Mouse (Mus musculus) myocyte (in vitro differentiated cells): ENCODE measurements around the gene Arl4d.

Experiments
- CEBPB ChIP-seq: IDR thresholded peaks from 2 replicates; pipeline ENCODE4 v1.6.1; 2011; ENCODE audit warnings: mild to moderate bottlenecking, moderate library complexity; ENCODE audit not compliant: poor library complexity, insufficient read depth, severe bottlenecking
- E2F4 ChIP-seq: IDR thresholded peaks from one replicate; pipeline ENCODE4 v1.6.1; 2011; ENCODE audit warnings: mild to moderate bottlenecking, control low read depth, moderate library complexity; ENCODE audit not compliant: insufficient read depth
- MAX ChIP-seq: IDR thresholded peaks from one replicate; pipeline ENCODE4 v1.6.1; 2011; ENCODE audit warnings: low read depth, mild to moderate bottlenecking, control low read depth
- MYOD1 ChIP-seq, 3 experiments: IDR thresholded peaks; one replicate each; pipeline ENCODE4 v1.6.1; 2011; ENCODE audit warnings: control low read depth in 2 of 3, low read depth in 2 of 3, mild to moderate bottlenecking in 2 of 3, moderate library complexity in 1 of 3; ENCODE audit not compliant: insufficient read length in 2 of 3, control insufficient read depth in 1 of 3
- MYOG ChIP-seq, 3 experiments: IDR thresholded peaks; one replicate each; pipeline ENCODE4 v1.6.1; 2011; ENCODE audit warnings: control low read depth in 2 of 3, low read depth in 2 of 3, mild to moderate bottlenecking in 2 of 3; ENCODE audit not compliant: insufficient read length in 2 of 3, control insufficient read depth in 1 of 3, insufficient read depth in 1 of 3
- POLR2A ChIP-seq: IDR thresholded peaks from one replicate; pipeline ENCODE4 v1.6.1; 2011; ENCODE audit warnings: low read depth, mild to moderate bottlenecking, control low read depth, moderate library complexity; ENCODE audit not compliant: insufficient read length
- POLR2AphosphoS2 ChIP-seq: IDR thresholded peaks from one replicate; pipeline ENCODE4 v1.6.1; 2011; ENCODE audit warnings: low read depth, control low read depth; ENCODE audit not compliant: insufficient read length
- REST ChIP-seq: IDR thresholded peaks from one replicate; pipeline ENCODE4 v1.6.1; 2011; ENCODE audit warnings: mild to moderate bottlenecking, control low read depth, moderate library complexity; ENCODE audit not compliant: insufficient read depth, insufficient read length
- SRF ChIP-seq: IDR thresholded peaks from one replicate; pipeline ENCODE4 v1.6.1; 2011; ENCODE audit warnings: low read depth; ENCODE audit not compliant: control insufficient read depth, insufficient read length
- TCF12 ChIP-seq: IDR thresholded peaks from one replicate; pipeline ENCODE4 v1.6.1; 2011; ENCODE audit warnings: mild to moderate bottlenecking, control low read depth; ENCODE audit not compliant: poor library complexity, insufficient read depth, severe bottlenecking
- USF1 ChIP-seq: IDR thresholded peaks from one replicate; pipeline ENCODE4 v1.6.1; 2011; ENCODE audit warnings: low read depth, mild to moderate bottlenecking, control low read depth, moderate library complexity

GRCm38 (mm10) chr11:101617849-101618248 is 47.5 kb upstream of the Arl4d start:
- TF ChIP-seq POLR2A = no peak
- TF ChIP-seq E2F4 = no peak
- TF ChIP-seq SRF = no peak
- no peak for TF ChIP-seq REST
- TF ChIP-seq USF1 = no peak
- TF ChIP-seq MAX = no peak
- TF ChIP-seq POLR2AphosphoS2 = no peak
- no peak for TF ChIP-seq TCF12
- TF ChIP-seq MYOG (IDR thresholded peaks at IDR 0.05; ENCODE audit: control insufficient read depth in 1 of 3, insufficient read depth in 1 of 3, insufficient read length in 2 of 3, low read depth in 2 of 3) = no peak
- no peak for TF ChIP-seq CEBPB
- no peak for TF ChIP-seq MYOD1 (IDR thresholded peaks at IDR 0.05; ENCODE audit: control insufficient read depth in 1 of 3, insufficient read length in 2 of 3, low read depth in 2 of 3)
